Mouse (Mus musculus) embryo, embryonic 10 days (tissue): Measurements from ENCODE around the gene Tcf7.

ENCODE experiments used
- DNase-seq: peaks from one replicate; pipeline ENCODE4 v3.0.0-alpha.2; 2015; ENCODE audit warnings: low spot score

Gene Tcf7

GRCm38 (mm10) chr11:52282774-52283595, at the start of gene Tcf7:
Gene Tcf7 (minus strand): TSS chr11:52283014.
- DNase-seq, result peak; percentile 76

GRCm38 (mm10) chr11:52327313-52327712, 44.5 kb upstream of the Tcf7 start:
- DNase-seq, result no peak

GRCm38 (mm10) chr11:52324442-52325367, 41.9 kb upstream of the Tcf7 start:
- DNase-seq, result no peak

- no peak for DNase-seq
Observed at GRCm38 (mm10) chr11:52321540-52321939, 38.7 kb upstream of the Tcf7 start.

- no peak for DNase-seq
Observed at GRCm38 (mm10) chr11:52320529-52320928, 37.7 kb upstream of the Tcf7 start.

GRCm38 (mm10) chr11:52319664-52320063, 36.9 kb upstream of the Tcf7 start:
- DNase-seq, result no peak

GRCm38 (mm10) chr11:52318445-52318844, 35.6 kb upstream of the Tcf7 start:
- DNase-seq, result no peak

GRCm38 (mm10) chr11:52314102-52314793, 31.4 kb upstream of the Tcf7 start:
- peak; percentile 47 for DNase-seq

- peak; percentile 38 for DNase-seq
Observed at GRCm38 (mm10) chr11:52310709-52311108, 27.9 kb upstream of the Tcf7 start.

- no peak for DNase-seq
Observed at GRCm38 (mm10) chr11:52309487-52309886, 26.7 kb upstream of the Tcf7 start.

- no peak for DNase-seq
Observed at GRCm38 (mm10) chr11:52306431-52306830, 23.6 kb upstream of the Tcf7 start.

- no peak for DNase-seq
Observed at GRCm38 (mm10) chr11:52305266-52305665, 22.5 kb upstream of the Tcf7 start.

GRCm38 (mm10) chr11:52302668-52303067, 19.9 kb upstream of the Tcf7 start:
- no peak for DNase-seq

GRCm38 (mm10) chr11:52299687-52300086, 16.9 kb upstream of the Tcf7 start:
- DNase-seq, result no peak

GRCm38 (mm10) chr11:52298955-52299354, 16.1 kb upstream of the Tcf7 start:
- no peak for DNase-seq

- peak; percentile 66 for DNase-seq
Observed at GRCm38 (mm10) chr11:52297352-52297751, 14.5 kb upstream of the Tcf7 start.

GRCm38 (mm10) chr11:52294103-52294502, 11.3 kb upstream of the Tcf7 start:
- DNase-seq, result no peak

- DNase-seq, result no peak
Observed at GRCm38 (mm10) chr11:52292894-52293293, 10.1 kb upstream of the Tcf7 start.

- no peak for DNase-seq
Observed at GRCm38 (mm10) chr11:52292346-52292745, 9.5 kb upstream of the Tcf7 start.

GRCm38 (mm10) chr11:52286958-52287305, 4.1 kb upstream of the Tcf7 start:
- DNase-seq, result peak; percentile 63

GRCm38 (mm10) chr11:52286301-52286957, 3.6 kb upstream of the Tcf7 start:
- DNase-seq, result peak; percentile 31
